Mouse (Mus musculus): ENCODE measurements around the gene Slc25a25. TPM values are rescaled to one million over a fixed set of nuclear protein-coding genes. Genes with fewer than 3 reads are reported as not detected.

Gene Slc25a25
- total RNA-seq, 2 experiments from 2014 or later = 46.0 to 48.9 TPM

- no peak for DNase-seq (ENCODE audit: low spot score in 2 of 2)
Measured at GRCm38 (mm10) chr2:32463773-32464172, 12.5 kb upstream of the Slc25a25 start.

DNA sequence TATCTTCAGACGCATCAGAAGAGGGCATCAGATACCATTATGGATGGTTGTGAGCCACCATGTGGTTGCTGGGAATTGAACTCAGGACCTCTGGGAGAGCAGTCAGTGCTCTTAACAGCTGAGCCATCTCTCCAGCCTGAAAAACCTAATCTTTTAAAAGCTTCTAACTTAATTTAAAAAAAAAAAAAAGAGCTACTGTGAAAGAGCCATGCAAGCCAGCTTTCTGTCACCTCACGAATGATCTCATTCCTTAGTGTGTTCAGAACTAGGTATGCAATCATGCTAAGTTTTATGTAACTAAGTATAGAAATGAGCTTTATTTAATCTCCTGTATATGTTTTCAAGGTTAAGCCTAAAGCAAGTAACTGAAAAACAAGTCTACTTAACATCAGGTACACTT is 8.4 kb upstream of the Slc25a25 start:
- no peak for DNase-seq (ENCODE audit: low spot score in 2 of 2)

DNA sequence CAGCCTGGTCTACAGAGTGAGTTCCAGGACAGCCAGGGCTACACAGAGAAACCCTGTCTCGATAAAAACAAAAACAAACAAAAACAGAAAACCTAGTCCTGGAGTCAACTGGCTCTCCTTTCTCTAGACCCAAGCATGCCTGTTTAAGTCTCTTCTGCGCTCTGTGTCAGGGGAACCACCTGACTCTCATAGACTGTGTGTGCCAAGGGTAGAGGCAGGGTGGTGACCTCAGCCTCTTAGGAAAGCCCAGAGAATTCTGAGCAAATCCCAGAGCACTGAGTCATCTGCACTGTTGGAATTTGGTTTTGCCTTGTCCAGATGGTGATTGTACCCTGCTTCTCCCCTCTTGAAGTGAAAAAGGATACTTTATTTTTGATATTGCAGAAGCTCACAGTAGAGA is 7.1 kb upstream of the Slc25a25 start:
- DNase-seq (ENCODE audit: low spot score in 2 of 2) = no peak

GRCm38 (mm10) chr2:32455101-32455500 is 3.9 kb upstream of the Slc25a25 start:
- no peak for DNase-seq (ENCODE audit: low spot score in 2 of 2)

GRCm38 (mm10) chr2:32454633-32455032 is 3.4 kb upstream of the Slc25a25 start:
- no peak for DNase-seq (ENCODE audit: low spot score in 2 of 2)

DNA sequence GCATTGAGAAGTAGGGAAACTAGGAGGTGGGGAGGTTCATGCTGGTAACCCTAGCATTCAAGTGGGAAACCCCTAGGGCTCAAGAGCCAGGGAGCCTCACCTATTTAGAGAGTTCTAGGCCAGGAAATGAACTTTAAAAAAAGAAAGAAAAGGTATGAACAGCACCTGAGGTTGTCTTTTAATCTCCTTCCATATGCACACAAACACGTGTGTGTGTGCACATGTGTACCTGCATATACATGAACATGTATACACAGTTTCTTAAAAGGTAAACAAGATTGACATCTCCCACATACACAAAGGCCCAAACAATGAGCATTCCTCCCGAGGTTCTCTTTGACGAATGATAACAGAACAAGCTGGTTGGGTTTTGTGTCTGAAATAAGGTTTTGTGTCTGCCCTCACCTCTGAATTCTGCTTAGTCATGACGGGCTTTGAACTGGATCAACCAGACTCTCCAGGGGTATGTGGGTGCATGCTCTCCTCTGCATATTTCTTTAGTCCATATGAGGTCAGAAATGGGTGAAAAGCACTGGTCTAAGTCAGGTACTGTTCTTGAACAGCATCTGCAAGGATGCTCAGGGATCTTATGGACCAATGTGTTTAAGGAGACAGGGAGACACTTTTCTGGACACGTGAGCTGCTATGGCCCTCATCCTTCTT is 2.5 kb upstream of the Slc25a25 start:
- no peak for DNase-seq (ENCODE audit: low spot score in 2 of 2)

DNA sequence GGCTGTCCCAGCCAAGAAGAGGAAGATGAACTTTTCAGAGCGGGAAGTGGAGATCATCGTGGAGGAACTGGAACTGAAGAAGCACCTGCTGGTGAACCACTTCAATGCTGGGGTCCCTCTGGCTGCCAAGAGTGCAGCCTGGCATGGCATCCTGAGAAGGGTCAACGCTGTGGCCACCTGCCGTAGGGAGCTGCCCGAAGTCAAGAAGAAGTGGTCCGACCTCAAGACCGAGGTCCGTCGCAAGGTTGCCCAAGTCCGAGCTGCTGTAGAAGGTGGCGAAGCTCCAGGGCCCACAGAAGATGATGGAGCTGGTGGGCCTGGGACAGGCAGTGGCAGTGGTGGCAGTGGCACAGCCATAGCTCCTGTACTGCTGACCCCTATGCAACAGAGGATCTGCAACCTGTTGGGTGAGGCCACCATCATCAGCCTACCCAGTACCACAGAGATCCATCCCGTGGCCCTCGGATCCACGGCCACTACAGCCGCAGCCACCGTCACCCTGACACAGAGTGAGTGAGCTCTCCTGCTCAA is 1.3 kb upstream of the Slc25a25 start:
- peak in 1 of 2 experiments; percentile 52 for DNase-seq (ENCODE audit: low spot score in 2 of 2)

- peak; percentile 99 for DNase-seq (ENCODE audit: low spot score in 2 of 2)
Measured at GRCm38 (mm10) chr2:32451870-32452372, 676 bp upstream of the Slc25a25 start.

DNA sequence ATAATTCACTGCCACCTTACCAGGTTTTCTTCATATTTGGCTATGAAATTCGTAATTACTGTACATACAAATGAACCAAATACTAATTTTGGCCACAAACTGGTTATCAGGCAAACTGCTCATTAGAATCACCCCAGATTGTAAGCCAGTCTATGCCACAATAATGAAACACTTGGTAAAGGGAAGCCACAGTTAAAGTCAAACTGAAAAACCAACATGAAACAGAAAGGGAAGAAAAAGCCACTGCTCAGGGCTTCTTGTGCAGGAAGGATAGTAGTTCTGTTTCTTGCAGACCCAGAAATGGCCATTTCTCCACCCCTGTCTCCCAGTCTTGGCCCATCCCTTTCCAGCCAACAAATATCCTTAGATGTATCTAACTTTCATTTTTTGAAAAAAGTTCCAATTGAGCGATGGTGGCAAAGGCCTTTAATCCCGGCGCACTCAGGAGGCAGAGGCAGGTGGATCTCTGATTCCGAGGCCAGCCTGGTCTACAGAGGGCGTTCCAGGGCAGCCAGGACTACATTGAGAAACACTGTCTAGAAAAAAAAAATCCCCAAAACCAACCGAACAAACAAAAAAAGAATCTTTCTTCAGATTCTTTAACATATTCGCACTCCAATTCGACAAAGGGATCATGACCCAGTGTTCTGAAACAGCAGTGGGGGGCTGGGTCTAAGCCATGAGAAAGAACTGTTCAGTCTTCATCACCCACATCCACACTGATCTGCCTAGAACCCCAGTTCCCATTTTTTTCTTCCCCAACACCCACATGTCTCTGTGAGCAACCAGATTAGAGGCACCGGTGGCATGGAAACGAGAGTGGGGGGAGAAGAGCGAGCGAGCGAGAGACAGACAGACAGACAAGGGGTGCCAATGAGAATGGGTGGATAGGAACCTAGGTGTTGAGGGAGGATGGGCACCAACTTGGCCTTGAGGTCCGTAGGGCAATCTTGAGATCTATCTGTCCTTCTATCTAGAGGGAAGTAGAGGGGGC is 1.2 kb downstream of the Slc25a25 start, which contains the start of gene Naif1:
TSS of gene Naif1 (plus strand) at position 697 of the 994 bp plus-strand sequence.
- no peak for DNase-seq (ENCODE audit: low spot score in 2 of 2)

DNA sequence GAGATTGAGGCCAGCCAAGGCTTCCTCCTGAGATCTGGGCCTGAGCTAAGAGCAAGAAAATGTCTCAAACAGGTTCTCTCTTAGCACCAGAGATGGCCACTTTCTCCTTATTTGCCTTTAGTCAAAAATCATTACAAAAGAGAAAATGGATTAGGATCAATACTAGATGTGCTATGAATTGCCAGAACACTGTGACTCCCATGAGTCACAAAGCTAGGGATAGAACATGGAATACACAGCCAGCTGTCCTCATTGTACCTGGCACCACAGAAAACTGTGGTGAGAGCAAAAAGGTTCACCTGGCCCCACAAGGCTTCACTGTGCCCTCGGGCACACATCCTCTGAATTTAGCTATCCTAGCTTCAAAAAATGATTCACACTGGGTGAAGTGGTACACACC is 2.8 kb downstream of the Slc25a25 start:
- no peak for DNase-seq (ENCODE audit: low spot score in 2 of 2)

DNA sequence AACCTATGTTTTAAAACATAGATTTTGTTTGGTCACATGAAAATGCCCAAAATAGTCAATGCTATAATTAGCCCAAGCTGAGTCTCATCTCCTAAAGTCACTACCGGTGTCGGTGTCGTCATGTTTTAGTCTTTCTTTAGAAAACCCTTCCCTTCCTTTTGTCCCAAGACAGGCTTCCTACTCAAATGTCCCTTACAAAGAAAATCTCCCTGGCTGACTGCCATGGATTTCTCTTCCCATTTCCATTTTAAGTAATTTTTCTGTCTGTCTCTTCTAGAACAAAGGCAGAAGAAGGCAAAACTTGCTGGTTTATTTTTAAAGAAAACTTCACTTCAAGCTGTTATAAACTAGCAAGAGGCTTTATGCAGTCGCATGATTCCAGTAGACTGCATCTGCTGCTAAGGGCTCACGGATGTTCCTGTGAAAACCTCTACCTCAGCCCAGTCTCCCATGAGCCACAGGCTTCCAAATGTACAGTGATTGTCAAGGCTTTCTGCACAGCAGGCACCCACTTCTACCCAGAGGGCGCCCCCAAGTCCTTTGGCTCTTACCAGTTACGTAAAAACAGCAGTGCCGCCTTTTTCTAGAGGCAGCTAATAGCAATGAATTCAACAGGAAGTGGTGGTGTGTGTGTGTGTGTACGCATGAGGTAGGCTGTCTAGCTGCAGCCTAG is 3.8 kb downstream of the Slc25a25 start:
- DNase-seq (ENCODE audit: low spot score in 2 of 2) = no peak

DNA sequence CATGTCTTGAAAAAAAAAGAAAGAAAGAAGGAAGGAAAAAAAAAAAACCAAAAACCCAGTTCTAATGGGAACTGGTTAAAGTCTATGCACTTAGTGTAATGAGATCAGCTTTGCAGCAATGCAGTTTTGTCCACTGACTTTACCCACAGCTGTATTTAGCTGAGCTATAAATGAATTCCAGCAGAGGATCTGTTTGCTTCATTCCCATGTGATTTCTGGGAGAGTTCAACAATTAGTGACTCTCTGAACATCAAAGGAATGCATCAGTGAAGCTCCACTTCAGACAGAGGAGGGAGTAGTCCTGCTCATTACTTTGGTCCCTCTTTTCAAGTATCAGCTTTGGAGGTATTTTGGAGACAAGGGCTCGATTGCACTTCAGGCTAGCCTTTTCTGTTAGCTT is 5.7 kb downstream of the Slc25a25 start:
- DNase-seq (ENCODE audit: low spot score in 2 of 2) = no peak

- DNase-seq (ENCODE audit: low spot score in 2 of 2) = no peak
Measured at GRCm38 (mm10) chr2:32441550-32441949, 9.7 kb downstream of the Slc25a25 start.

GRCm38 (mm10) chr2:32440632-32441031 is 10.6 kb downstream of the Slc25a25 start:
- no peak for DNase-seq (ENCODE audit: low spot score in 2 of 2)

DNA sequence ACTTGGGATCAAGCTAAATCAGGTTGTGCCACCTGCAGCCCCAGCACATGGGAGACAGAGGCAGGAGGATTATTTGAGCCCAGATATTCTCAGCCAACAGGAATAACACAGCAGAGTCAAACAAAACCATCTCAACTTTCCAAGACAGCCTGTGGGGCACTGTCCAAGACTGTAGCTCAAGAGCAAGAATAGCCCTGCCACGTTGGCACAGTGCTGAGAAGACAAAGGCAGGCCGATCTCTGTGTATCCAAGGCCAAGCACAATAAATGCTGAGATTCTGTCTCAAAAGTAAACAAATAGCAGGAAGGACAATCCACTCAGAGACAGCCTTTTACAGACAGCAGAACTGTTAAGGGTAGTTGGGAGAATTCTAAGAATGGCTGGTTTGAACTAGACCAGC is 11.1 kb downstream of the Slc25a25 start:
- no peak for DNase-seq (ENCODE audit: low spot score in 2 of 2)

GRCm38 (mm10) chr2:32439177-32439576 is 12.1 kb downstream of the Slc25a25 start:
- no peak for DNase-seq (ENCODE audit: low spot score in 2 of 2)

DNA sequence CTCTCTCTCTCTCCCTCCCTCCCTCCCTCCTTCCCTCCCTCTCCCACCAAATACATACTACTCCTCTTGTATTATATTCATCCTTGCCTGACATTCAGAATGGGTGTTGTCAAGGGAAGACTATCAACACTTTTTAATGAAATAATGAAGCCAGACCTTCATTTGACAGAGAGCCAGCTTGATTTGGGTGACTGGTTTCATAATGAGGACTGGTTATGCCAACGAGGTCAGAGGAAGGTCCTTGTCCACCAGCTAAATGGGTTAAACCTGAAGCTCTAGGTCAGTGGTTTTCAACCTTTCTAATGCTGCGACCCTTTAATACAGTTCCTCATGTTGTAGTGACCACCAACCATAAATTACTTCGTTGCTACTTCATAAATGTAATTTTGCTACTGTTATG is 12.5 kb downstream of the Slc25a25 start:
- no peak for DNase-seq (ENCODE audit: low spot score in 2 of 2)

- no peak for DNase-seq (ENCODE audit: low spot score in 2 of 2)
Measured at GRCm38 (mm10) chr2:32437612-32438166, 13.6 kb downstream of the Slc25a25 start.

GRCm38 (mm10) chr2:32436686-32437372 is 14.4 kb downstream of the Slc25a25 start:
- no peak for DNase-seq (ENCODE audit: low spot score in 2 of 2)

All from layer of hippocampus, postnatal 10 days (tissue).